Mouse (Mus musculus) heart, adult 2 months (tissue): Measurements from ENCODE around the gene Slc6a19. TPM values are rescaled to one million over a fixed set of nuclear protein-coding genes. Genes with fewer than 3 reads are reported as not detected.

Experiments used
- DNase-seq, 2 experiments: peaks; one replicate each; pipeline ENCODE4 v3.0.0; 2021
- H3K27ac ChIP-seq: fragments of 200-600 bp; 2 replicates; pipeline ENCODE4 v1.8.1; 2022
- H3K27me3 ChIP-seq: fragments of 200-500 bp; 2 replicates; pipeline ENCODE4 v1.6.1; 2012; ENCODE audit warnings: mild to moderate bottlenecking, low read length, inconsistent platforms, mixed read lengths; ENCODE audit not compliant: control insufficient read depth, insufficient read depth
- H3K36me3 ChIP-seq: fragments of 200-500 bp; 2 replicates; pipeline ENCODE4 v1.6.1; 2012; ENCODE audit warnings: low read length, inconsistent platforms; ENCODE audit not compliant: control insufficient read depth, insufficient read depth
- H3K4me1 ChIP-seq: fragments of 200-500 bp; 2 replicates; pipeline ENCODE4 v1.6.1; 2011; ENCODE audit warnings: low read length; ENCODE audit not compliant: control insufficient read depth, insufficient read depth
- H3K4me3 ChIP-seq: fragments of 200-600 bp; 2 replicates; pipeline ENCODE4 v1.8.1; 2022
- H3K79me2 ChIP-seq: fragments of 200-500 bp; replicated peaks from 2 replicates; pipeline ENCODE4 v1.6.1; 2012; ENCODE audit warnings: mild to moderate bottlenecking, inconsistent platforms, low read length, moderate library complexity, mixed read lengths; ENCODE audit not compliant: control insufficient read depth, insufficient read depth
- H3K9ac ChIP-seq: fragments of 200-500 bp; 2 replicates; pipeline ENCODE4 v1.6.1; 2012; ENCODE audit warnings: low read depth, mild to moderate bottlenecking, control low read depth, inconsistent platforms, low read length, mixed read lengths
- CTCF ChIP-seq: fragments of 200-600 bp; IDR thresholded peaks from 2 replicates; pipeline ENCODE4 v1.8.1; 2022; ENCODE audit warnings: antibody characterized with exemption, mild to moderate bottlenecking, moderate library complexity
- EP300 ChIP-seq: fragments of 200-500 bp; IDR thresholded peaks from 2 replicates; pipeline ENCODE4 v1.6.1; 2011; ENCODE audit warnings: low read depth, low read length, control low read depth; ENCODE audit not compliant: insufficient read depth
- POLR2A ChIP-seq: fragments of 200-500 bp; IDR thresholded peaks from 2 replicates; pipeline ENCODE4 v1.6.1; 2011; ENCODE audit warnings: mild to moderate bottlenecking, low read depth, low read length, control low read depth; ENCODE audit not compliant: insufficient read depth
- WGBS: fragments of 180-500 bp; shearing (Covaris S2); methylation state at CpG from one replicate; pipeline ENCODE4 v1.1.7; 2018; 5-methylcytosine and 5-hydroxymethylcytosine counted together
- intact Hi-C: fragments of 180-260 bp; cut with DNase I; formaldehyde crosslinking; loops from one replicate; pipeline ENCODE4 v1.15.1; 2025
- polyA plus RNA-seq: library from polyadenylated mRNA; depleted of rRNA; stranded (reverse); fragments of >200 nt; gene quantifications from 2 replicates; pipeline ENCODE4 v1.2.3, GENCODE M21; 2012
- total RNA-seq, 2 experiments: library from RNA; stranded (reverse); gene quantifications; 2 replicates each; pipeline ENCODE4 v1.2.3; 2021

The Slc6a19 gene
- total and polyA plus RNA-seq, 3 experiments = 0.08 TPM; not detected in 2

GRCm38 (mm10) chr13:73718225-73718624 is 13.6 kb upstream of the Slc6a19 start:
- DNase-seq = peak; percentile 76 to 84
- Histone ChIP-seq H3K9ac (no peak overlapping the region), H3K36me3 (no peaks in the 10 kb centered on the region), H3K27ac (no peak overlapping the region), H3K79me2 (no peaks in the 10 kb centered on the region), H3K4me3 (no peak overlapping the region), H3K4me1 (no peaks in the 10 kb centered on the region), H3K27me3 (no peaks in the 10 kb centered on the region)
- 1% methylated on average over 2 of the region's 2 CpGs for WGBS
- intact Hi-C loops = loop anchor here (1.0 to 10.0 kb wide), 3 partner anchors 104 to 587 kb away; no protein-coding TSS in a partner anchor
- TF ChIP-seq EP300 (no peak), POLR2A (no peak), CTCF (peak; percentile 91)

DNA sequence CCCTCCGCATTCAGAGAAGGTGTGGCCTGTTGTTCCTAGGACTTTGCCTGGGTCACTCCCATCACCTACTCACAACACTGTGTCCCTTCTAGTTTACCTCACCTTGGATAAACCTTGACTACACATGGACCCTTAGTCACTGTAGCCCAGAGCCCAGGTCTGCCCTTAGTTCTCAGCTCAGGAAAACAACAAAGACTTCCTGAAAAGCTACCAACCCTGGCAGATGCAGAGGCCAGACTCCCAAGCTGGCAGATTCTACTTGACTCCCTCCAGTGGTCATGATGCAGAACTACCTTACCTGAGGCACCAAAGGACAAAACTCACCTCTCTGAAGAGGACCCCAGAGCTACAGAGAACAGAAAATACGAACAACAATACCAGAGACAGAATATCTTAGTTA is 9.4 kb upstream of the Slc6a19 start:
- WGBS = 49% methylated on average over 2 of the region's 2 CpGs

GRCm38 (mm10) chr13:73713204-73713603 is 8.5 kb upstream of the Slc6a19 start:
- intact Hi-C loops = loop anchor here (10.0 kb wide), 1 partner anchor 592 kb away; no protein-coding TSS in a partner anchor
- 81% methylated on average over 4 of the region's 4 CpGs for WGBS
- TF ChIP-seq CTCF (no peak), EP300 (no peak), POLR2A (no peak)
- Histone ChIP-seq H3K27ac (no peak overlapping the region), H3K79me2 (no peaks in the 10 kb centered on the region), H3K36me3 (no peaks in the 10 kb centered on the region), H3K9ac (no peak overlapping the region), H3K27me3 (no peaks in the 10 kb centered on the region), H3K4me3 (no peak overlapping the region), H3K4me1 (no peaks in the 10 kb centered on the region)
- DNase-seq = no peak

More for the DNA sequence above, 9.4 kb upstream of the Slc6a19 start:
- TF ChIP-seq EP300 = no peak
- peak; percentile 61 for TF ChIP-seq CTCF
- Histone ChIP-seq H3K4me3 (no peak overlapping the region), H3K9ac (no peak overlapping the region), H3K36me3 (no peaks in the 10 kb centered on the region), H3K4me1 (no peaks in the 10 kb centered on the region), H3K27me3 (no peaks in the 10 kb centered on the region), H3K79me2 (no peaks in the 10 kb centered on the region), H3K27ac (no peak overlapping the region)
- DNase-seq = no peak
- intact Hi-C loops = loop anchor here (1.0 to 10.0 kb wide), 2 partner anchors 201 to 591 kb away; no protein-coding TSS in a partner anchor

- WGBS = 73% methylated on average over 3 of the region's 3 CpGs
- H3K36me3 ChIP-seq = no peaks in the 10 kb centered on the region
- DNase-seq = no peak
- intact Hi-C loops = loop anchor here (10.0 kb wide), 1 partner anchor 593 kb away; no protein-coding TSS in a partner anchor
- no peaks in the 10 kb centered on the region for H3K27me3 ChIP-seq
- H3K79me2 ChIP-seq = no peaks in the 10 kb centered on the region
- no peaks in the 10 kb centered on the region for H3K4me1 ChIP-seq
- H3K4me3 ChIP-seq = no peak overlapping the region
- no peak for TF ChIP-seq POLR2A
- no peak for TF ChIP-seq EP300
- no peak for TF ChIP-seq CTCF
- H3K9ac ChIP-seq = no peak overlapping the region
- H3K27ac ChIP-seq = no peak overlapping the region
Observed at GRCm38 (mm10) chr13:73712228-73712627, 7.6 kb upstream of the Slc6a19 start.

DNA sequence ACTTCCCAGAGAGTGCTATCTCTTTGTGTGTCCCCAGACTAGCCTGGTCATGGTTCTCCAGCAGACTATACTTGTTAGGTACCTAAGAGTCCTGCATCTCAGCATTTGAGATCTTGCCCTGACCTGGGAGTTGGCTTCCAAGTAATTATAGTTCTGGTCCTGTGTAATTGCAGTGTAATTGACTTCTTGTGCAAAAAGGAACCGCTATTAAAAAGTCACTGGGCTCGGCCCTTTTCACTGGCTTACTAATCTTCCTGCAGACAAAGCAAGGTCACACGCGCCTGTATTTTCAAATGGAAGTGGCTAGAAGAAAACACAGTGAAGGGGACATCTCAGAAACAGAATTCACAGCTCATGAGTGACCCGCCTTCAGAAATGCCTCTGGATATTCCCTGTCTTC is 7.1 kb upstream of the Slc6a19 start:
- H3K4me1 ChIP-seq = no peaks in the 10 kb centered on the region
- H3K36me3 ChIP-seq = no peaks in the 10 kb centered on the region
- no peak for DNase-seq
- H3K4me3 ChIP-seq = no peak overlapping the region
- H3K9ac ChIP-seq = no peak overlapping the region
- TF ChIP-seq EP300 = no peak
- TF ChIP-seq CTCF = no peak
- no peak for TF ChIP-seq POLR2A
- H3K27ac ChIP-seq = no peak overlapping the region
- WGBS = 86% methylated on average over 5 of the region's 5 CpGs
- intact Hi-C loops = loop anchor here (10.0 kb wide), 1 partner anchor 593 kb away; no protein-coding TSS in a partner anchor
- H3K79me2 ChIP-seq = no peaks in the 10 kb centered on the region
- H3K27me3 ChIP-seq = no peaks in the 10 kb centered on the region

- TF ChIP-seq POLR2A = no peak
- no peak for TF ChIP-seq EP300
- TF ChIP-seq CTCF = no peak
- intact Hi-C loops = loop anchor here (10.0 kb wide), 1 partner anchor 594 kb away; no protein-coding TSS in a partner anchor
Observed at GRCm38 (mm10) chr13:73711221-73711620, 6.6 kb upstream of the Slc6a19 start.

More at GRCm38 (mm10) chr13:73711221-73711620, 6.6 kb upstream of the Slc6a19 start:
- WGBS = 51% methylated on average over 5 of the region's 5 CpGs
- Histone ChIP-seq H3K27me3 (no peaks in the 10 kb centered on the region), H3K36me3 (no peaks in the 10 kb centered on the region), H3K4me3 (no peak overlapping the region), H3K27ac (no peak overlapping the region), H3K4me1 (no peaks in the 10 kb centered on the region), H3K79me2 (no peaks in the 10 kb centered on the region), H3K9ac (no peak overlapping the region)
- DNase-seq = no peak
